Mouse (Mus musculus) CD8-positive naive resting alpha-beta T cell, adult 2 months (primary cell): Measurements from ENCODE around the gene Ankrd35.
A peak's percentile ranks its signal among the peaks of the same experiment; 100 is the strongest.
"Not testable (repeated sequence)": the region's sequence is repeated elsewhere in the genome, so short reads cannot be mapped to it uniquely, and the experiment has no call there.

ENCODE experiments used
- DNase-seq, 2 experiments: peaks; one replicate each; pipeline ENCODE4 v3.0.0; 2022; ENCODE audit warnings: low read depth in 2 of 2, low spot score in 2 of 2

The Ankrd35 gene

GRCm38 (mm10) chr3:96701003-96701402 lies 31.1 kb downstream of the Ankrd35 start:
- no peak for DNase-seq

- peak in 1 of 2 experiments; percentile 21 for DNase-seq
Measured at GRCm38 (mm10) chr3:96704778-96705177, 34.8 kb downstream of the Ankrd35 start.

- no peak for DNase-seq
Measured at GRCm38 (mm10) chr3:96706217-96706616, 36.3 kb downstream of the Ankrd35 start.

GRCm38 (mm10) chr3:96706984-96707383 lies 37.1 kb downstream of the Ankrd35 start:
- DNase-seq: no peak

GRCm38 (mm10) chr3:96707903-96708683 lies 38.2 kb downstream of the Ankrd35 start, which contains the start of gene Nudt17:
Gene Nudt17 (minus strand): TSS chr3:96708562.
- DNase-seq: peak; percentile 46 to 53

- DNase-seq: no peak
Measured at GRCm38 (mm10) chr3:96708684-96709064, 38.7 kb downstream of the Ankrd35 start.

GRCm38 (mm10) chr3:96714286-96714685 lies 44.4 kb downstream of the Ankrd35 start:
- no peak for DNase-seq

GRCm38 (mm10) chr3:96715854-96716253 lies 45.9 kb downstream of the Ankrd35 start:
- DNase-seq: no peak

- no peak for DNase-seq
Measured at GRCm38 (mm10) chr3:96719173-96719572, 49.2 kb downstream of the Ankrd35 start.

GRCm38 (mm10) chr3:96727343-96727827 lies 57.5 kb downstream of the Ankrd35 start, which contains the start of the genes Polr3c and Rnf115:
Gene Polr3c (minus strand): TSS chr3:96727628.
Gene Rnf115 (plus strand): TSS chr3:96727664.
- DNase-seq: peak; percentile 81 to 86

GRCm38 (mm10) chr3:96727828-96728633 lies 58.1 kb downstream of the Ankrd35 start:
- DNase-seq: peak in 1 of 2 experiments; percentile 23

GRCm38 (mm10) chr3:96728634-96729402 lies 58.9 kb downstream of the Ankrd35 start:
- no peak for DNase-seq

- no peak for DNase-seq
Measured at GRCm38 (mm10) chr3:96729403-96729784, 59.5 kb downstream of the Ankrd35 start.

GRCm38 (mm10) chr3:96730785-96731184 lies 60.9 kb downstream of the Ankrd35 start:
- DNase-seq: no peak

- DNase-seq: no peak
Measured at GRCm38 (mm10) chr3:96733984-96734383, 64.1 kb downstream of the Ankrd35 start.

- no peak for DNase-seq
Measured at GRCm38 (mm10) chr3:96735200-96735599, 65.3 kb downstream of the Ankrd35 start.

GRCm38 (mm10) chr3:96737013-96737740 lies 67.2 kb downstream of the Ankrd35 start:
- DNase-seq: no peak

- no peak for DNase-seq
Measured at GRCm38 (mm10) chr3:96737995-96738394, 68.1 kb downstream of the Ankrd35 start.

GRCm38 (mm10) chr3:96740279-96740678 lies 70.3 kb downstream of the Ankrd35 start:
- DNase-seq: not testable (repeated sequence)
